Mouse (Mus musculus) brain, embryonic 14.5 days (tissue): ENCODE results near the gene Junb.

Experiments used
- CTCF ChIP-seq: fragments of 200-500 bp; IDR thresholded peaks from 2 replicates; pipeline ENCODE4 v1.5.1; 2012; ENCODE audit warnings: inconsistent platforms, mild to moderate bottlenecking, moderate library complexity, borderline replicate concordance; ENCODE audit not compliant: insufficient read depth, insufficient read length; ENCODE audit errors: extremely low read depth
- POLR2A ChIP-seq: fragments of 200-500 bp; IDR thresholded peaks from 2 replicates; pipeline ENCODE4 v1.6.1; 2012; ENCODE audit warnings: mild to moderate bottlenecking, inconsistent platforms, borderline replicate concordance; ENCODE audit not compliant: poor library complexity, insufficient read depth, insufficient read length, severe bottlenecking; ENCODE audit errors: extremely low read depth

- TF ChIP-seq CTCF (no peak), POLR2A (no peak)
Measured at GRCm38 (mm10) chr8:85011242-85011641, 32.7 kb upstream of the Junb start.
